Mouse (Mus musculus) liver, embryonic 14.5 days (tissue): ENCODE data around the gene Fam168b. TPM values are rescaled to one million over a fixed set of nuclear protein-coding genes. Genes with fewer than 3 reads are reported as not detected.

Experiments used
- ATAC-seq: fragments of 200-750 bp; cut with Nextera tagmentation; 2 replicates; pipeline ENCODE4 v1.8.0; 2017; ENCODE audit warnings: moderate number of reproducible peaks, mild to moderate bottlenecking, moderate library complexity; ENCODE audit not compliant: insufficient read depth
- DNase-seq, 3 experiments: peaks; one replicate each; pipeline ENCODE4 v3.0.0-alpha.2; 2012 to 2013; ENCODE audit warnings: low read depth in 3 of 3, low spot score in 3 of 3
- H3K27ac ChIP-seq: fragments of 300-500 bp; sonication (generic); 2 replicates; pipeline ENCODE4 v1.5.1; 2014; ENCODE audit warnings: moderate library complexity, mild to moderate bottlenecking, control low read depth, inconsistent platforms
- H3K27me3 ChIP-seq: fragments of 300-500 bp; sonication (generic); 2 replicates; pipeline ENCODE4 v1.6.1; 2014; ENCODE audit warnings: mild to moderate bottlenecking, low read length, moderate library complexity; ENCODE audit not compliant: control insufficient read depth, insufficient read depth
- H3K36me3 ChIP-seq: fragments of 300-500 bp; sonication (generic); replicated peaks from 2 replicates; pipeline ENCODE4 v1.6.1; 2014; ENCODE audit warnings: low read depth; ENCODE audit not compliant: control insufficient read depth, insufficient read depth
- H3K4me1 ChIP-seq, 2 experiments: fragments of 200-500 bp in 1 of 2; fragments of 300-500 bp in 1 of 2; sonication (generic) in 1 of 2; replicated peaks; 2 replicates each; pipeline ENCODE4 v1.6.1; 2012 to 2014; ENCODE audit warnings: antibody characterized with exemption in 1 of 2, inconsistent platforms in 1 of 2, low read length in 1 of 2; ENCODE audit not compliant: control insufficient read depth in 2 of 2, insufficient read depth in 2 of 2
- H3K4me2 ChIP-seq: fragments of 300-500 bp; sonication (generic); 2 replicates; pipeline ENCODE4 v1.6.1; 2014; ENCODE audit warnings: low read depth, mild to moderate bottlenecking, control low read depth, moderate library complexity
- H3K4me3 ChIP-seq, 2 experiments: fragments of 200-500 bp in 1 of 2; fragments of 300-500 bp in 1 of 2; sonication (generic) in 1 of 2; 2 replicates each; pipeline ENCODE4 v1.5.1; 2012 to 2014; ENCODE audit warnings: low read depth in 2 of 2, low read length in 2 of 2, mild to moderate bottlenecking in 2 of 2, control low read depth in 1 of 2, inconsistent platforms in 1 of 2, moderate library complexity in 1 of 2; ENCODE audit not compliant: insufficient read depth in 1 of 2
- H3K9ac ChIP-seq: fragments of 300-500 bp; sonication (generic); replicated peaks from 2 replicates; pipeline ENCODE4 v1.6.1; 2014; ENCODE audit warnings: mild to moderate bottlenecking, control low read depth, moderate library complexity
- H3K9me3 ChIP-seq: fragments of 300-500 bp; sonication (generic); 2 replicates; pipeline ENCODE4 v1.6.1; 2016; ENCODE audit warnings: low read length, mixed read lengths; ENCODE audit not compliant: control insufficient read depth
- CTCF ChIP-seq: IDR thresholded peaks from 2 replicates; pipeline ENCODE4 v1.5.1; 2016; ENCODE audit warnings: antibody characterized with exemption, low read depth, control low read depth
- EP300 ChIP-seq: IDR thresholded peaks from 2 replicates; pipeline ENCODE4 v1.6.1; 2016; ENCODE audit warnings: antibody characterized with exemption, low read depth
- WGBS: fragments of 180-500 bp; shearing (Covaris S2); extraction: QIAGEN DNeasy Blood & Tissue Kit; methylation state at CpG from one replicate; pipeline ENCODE4 v1.1.7; 2014; ENCODE audit not compliant: insufficient replicate concordance; 5-methylcytosine and 5-hydroxymethylcytosine counted together
- polyA plus RNA-seq, 2 experiments: library from polyadenylated mRNA; depleted of rRNA in 1 of 2; stranded (reverse) in 1 of 2; unstranded in 1 of 2; fragments of >200 nt; fragmentation: Nextera tagmentation in 1 of 2; extraction: Ambion mirVana in 1 of 2; gene quantifications; 2 replicates each; pipeline versions ENCODE4 v1.2.1 to v1.2.3; 2012 to 2014

The Fam168b gene
- polyA plus RNA-seq, 2 experiments: 11.0 to 22.9 TPM

GRCm38 (mm10) chr1:34866815-34867573, 24.1 kb upstream of the Fam168b start:
- Histone ChIP-seq H3K4me1 (no peaks in the 10 kb centered on the region), H3K27me3 (no peaks in the 10 kb centered on the region), H3K36me3 (no peaks in the 10 kb centered on the region; the same call in 1 of the 2 replicates), H3K4me3 (no peak overlapping the region), H3K4me2 (no peak overlapping the region), H3K27ac (no peak overlapping the region), H3K9me3 (no peaks in the 10 kb centered on the region), H3K9ac (no peak overlapping the region)
- ATAC-seq: peak; percentile 81
- TF ChIP-seq EP300 (peak; percentile 54), CTCF (peak; percentile 95)
- 28% methylated on average over 10 of the region's 10 CpGs for WGBS
- peak; percentile 49 to 72 (median 57) for DNase-seq

DNA sequence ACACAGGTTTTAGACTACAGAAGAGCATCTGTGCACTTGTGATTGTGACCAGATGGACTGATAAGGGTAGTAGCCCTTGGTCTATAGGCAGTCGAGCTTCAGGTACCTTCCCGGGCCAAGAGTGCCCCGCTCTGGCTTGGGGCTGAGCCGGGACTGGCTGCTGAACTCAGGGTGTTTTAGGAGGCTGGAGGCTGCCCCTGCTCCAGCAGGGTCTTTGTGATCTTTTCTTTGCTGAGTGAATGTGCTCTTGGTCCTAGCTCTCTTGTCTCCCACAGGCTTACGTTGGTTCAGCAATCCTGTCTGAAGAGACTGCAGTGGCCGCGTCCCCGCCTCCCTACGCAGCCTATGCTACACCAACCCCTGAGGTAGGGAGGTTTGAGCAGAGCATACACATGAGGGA, 23.0 kb upstream of the Fam168b start:
- Histone ChIP-seq H3K27me3 (no peaks in the 10 kb centered on the region), H3K9me3 (no peaks in the 10 kb centered on the region), H3K27ac (no peak overlapping the region), H3K4me1 (no peaks in the 10 kb centered on the region), H3K4me3 (no peak overlapping the region), H3K4me2 (no peak overlapping the region), H3K36me3 (no peaks in the 10 kb centered on the region; the same call in 1 of the 2 replicates), H3K9ac (no peak overlapping the region)
- ATAC-seq (no peak), DNase-seq (no peak)
- WGBS: 71% methylated on average over 9 of the region's 9 CpGs
- no peak for TF ChIP-seq EP300
- no peak for TF ChIP-seq CTCF

DNA sequence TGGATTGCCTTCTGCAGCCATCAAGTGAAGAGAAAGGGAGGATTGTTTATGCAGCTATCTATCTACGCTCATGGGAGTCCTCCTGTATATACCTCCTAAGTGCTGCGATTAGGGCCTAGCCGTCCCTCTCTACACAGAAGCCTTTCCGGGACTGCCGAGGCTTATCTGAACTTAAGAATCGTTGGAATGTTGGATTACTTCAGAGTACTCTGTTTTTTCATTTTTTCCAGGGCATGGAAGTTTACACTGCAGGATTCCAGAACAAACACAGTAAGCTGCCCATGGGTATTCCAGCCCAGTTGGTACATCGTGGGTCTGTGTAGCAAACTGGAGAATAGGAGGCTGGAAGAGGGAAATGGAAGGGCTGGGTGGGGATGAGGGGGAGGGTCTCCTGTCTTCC, 21.4 kb upstream of the Fam168b start:
- no peak overlapping the region for H3K4me3 ChIP-seq
- no peak overlapping the region for H3K4me2 ChIP-seq
- DNase-seq (no peak), ATAC-seq (no peak)
- no peaks in the 10 kb centered on the region for H3K9me3 ChIP-seq
- TF ChIP-seq EP300: no peak
- no peak for TF ChIP-seq CTCF
- no peaks in the 10 kb centered on the region; the same call in 1 of the 2 replicates for H3K36me3 ChIP-seq
- no peaks in the 10 kb centered on the region for H3K4me1 ChIP-seq
- no peak overlapping the region for H3K9ac ChIP-seq
- H3K27ac ChIP-seq: no peak overlapping the region
- no peaks in the 10 kb centered on the region for H3K27me3 ChIP-seq
- 75% methylated on average over 7 of the region's 7 CpGs for WGBS

GRCm38 (mm10) chr1:34863323-34863722, 20.5 kb upstream of the Fam168b start:
- WGBS: 82% methylated on average over 7 of the region's 7 CpGs
- H3K9me3 ChIP-seq: no peaks in the 10 kb centered on the region
- H3K27me3 ChIP-seq: no peaks in the 10 kb centered on the region
- no peak for ATAC-seq
- DNase-seq: no peak
- H3K4me3 ChIP-seq: no peak overlapping the region
- H3K27ac ChIP-seq: no peak overlapping the region
- no peak overlapping the region for H3K4me2 ChIP-seq
- no peak for TF ChIP-seq CTCF
- TF ChIP-seq EP300: no peak
- H3K9ac ChIP-seq: no peak overlapping the region
- no peaks in the 10 kb centered on the region for H3K4me1 ChIP-seq
- no peaks in the 10 kb centered on the region; the same call in 1 of the 2 replicates for H3K36me3 ChIP-seq

DNA sequence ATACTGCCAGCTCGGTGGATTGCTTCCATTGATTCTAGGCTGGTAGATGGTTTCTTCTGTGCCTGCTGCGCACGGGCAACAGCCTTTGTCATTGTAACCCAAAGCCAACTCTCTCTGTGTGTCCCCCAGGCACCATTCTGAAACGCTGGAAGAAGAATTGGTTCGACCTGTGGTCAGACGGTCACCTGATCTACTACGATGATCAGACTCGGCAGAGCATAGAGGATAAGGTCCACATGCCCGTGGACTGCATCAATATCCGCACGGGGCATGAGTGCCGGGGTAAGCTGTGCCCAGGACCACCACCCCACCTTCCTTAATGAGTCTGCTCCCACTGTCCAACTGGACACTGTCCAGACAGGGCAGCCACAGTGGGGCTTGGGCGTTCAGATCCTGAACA, 20.0 kb upstream of the Fam168b start:
- H3K4me1 ChIP-seq: no peaks in the 10 kb centered on the region
- 79% methylated on average over 13 of the region's 13 CpGs for WGBS
- no peak overlapping the region for H3K4me3 ChIP-seq
- ATAC-seq: no peak
- no peak for DNase-seq
- no peak overlapping the region for H3K27ac ChIP-seq
- H3K9ac ChIP-seq: no peak overlapping the region
- no peaks in the 10 kb centered on the region for H3K9me3 ChIP-seq
- no peaks in the 10 kb centered on the region for H3K27me3 ChIP-seq
- H3K4me2 ChIP-seq: no peak overlapping the region
- no peaks in the 10 kb centered on the region; the same call in 1 of the 2 replicates for H3K36me3 ChIP-seq
- TF ChIP-seq CTCF (no peak), EP300 (no peak)
